Mouse (Mus musculus): ENCODE data around the gene Rfc5. TPM values are rescaled to one million over a fixed set of nuclear protein-coding genes. Genes with fewer than 3 reads are reported as not detected.

Rfc5 gene
- polyA plus RNA-seq, 1 experiment from 2014 or later = 79.5 TPM

GRCm38 (mm10) chr5:117358248-117358630, 30.6 kb downstream of the Rfc5 start:
- 13% methylated on average over 6 of the region's 6 CpGs for WGBS
- Histone ChIP-seq H3K4me2 (replicated peaks) (peak overlapping the region; percentile 92), H3K27me3 (no peaks in the 10 kb centered on the region), H3K9me3 (no peaks in the 10 kb centered on the region), H3K27ac (replicated peaks) (peak overlapping the region; percentile 94), H3K36me3 (0 out of 2 replicates have a peak, but pooled peaks cover under 1% of the 10 kb centered on the region), H3K4me3 (peak overlapping the region; percentile 93), H3K9ac (replicated peaks) (peak overlapping the region; percentile 95), H3K4me1 (peaks cover 42% of the 10 kb centered on the region)
- ATAC-seq (ENCODE audit: low FRiP score, low read depth) = no peak

DNA sequence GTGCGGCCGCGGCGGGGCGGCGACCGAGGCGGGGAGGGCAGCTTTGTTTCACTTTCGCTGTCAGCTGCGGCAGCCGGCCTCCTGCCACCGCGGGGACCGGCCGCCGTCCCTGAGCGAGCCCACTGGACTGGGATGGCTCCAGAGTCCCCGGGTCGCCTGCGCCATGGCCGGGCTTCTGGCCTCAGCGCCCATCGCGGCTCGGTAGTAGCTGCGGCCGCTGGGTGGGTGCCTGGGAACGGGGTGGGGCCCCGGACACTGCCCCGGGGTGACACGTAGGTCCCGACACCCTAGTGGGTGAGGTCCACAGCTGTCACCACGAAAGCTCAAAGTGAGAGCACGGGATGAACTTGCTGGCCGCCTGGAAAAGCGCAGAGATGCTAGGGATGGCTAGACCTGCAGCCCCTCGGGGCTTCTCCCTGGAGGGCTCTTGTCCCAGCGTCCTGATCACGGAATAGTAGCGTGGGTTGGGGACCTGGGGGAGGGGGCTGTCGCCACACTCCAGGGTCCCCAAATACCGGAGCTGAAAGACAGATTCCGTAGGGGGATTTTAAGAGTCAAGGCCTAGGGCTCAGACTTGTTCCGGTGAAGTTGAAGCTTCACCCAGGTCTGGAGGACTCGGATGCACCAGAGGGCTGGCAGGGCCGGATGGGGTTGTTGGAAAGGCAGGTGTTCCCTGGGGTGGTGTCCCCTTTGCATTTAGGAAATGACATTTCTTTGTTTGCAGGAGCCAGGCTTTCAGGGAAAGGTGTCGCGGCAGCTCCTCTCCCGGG, 31.2 kb downstream of the Rfc5 start:
- H3K4me1 ChIP-seq = peaks cover 41% of the 10 kb centered on the region
- WGBS = under 1% methylated on average over 33 of the region's 49 CpGs
- H3K4me3 ChIP-seq = peak overlapping the region; percentile 93
- H3K9ac ChIP-seq (replicated peaks) = peak overlapping the region; percentile 95
- no peaks in the 10 kb centered on the region for H3K27me3 ChIP-seq
- no peaks in the 10 kb centered on the region for H3K9me3 ChIP-seq
- peak overlapping the region; percentile 92 for H3K4me2 ChIP-seq (replicated peaks)
- peak overlapping the region; percentile 94 for H3K27ac ChIP-seq (replicated peaks)
- H3K36me3 ChIP-seq = no peaks in the 10 kb centered on the region
- peak; percentile 61 for ATAC-seq (ENCODE audit: low FRiP score, low read depth)

GRCm38 (mm10) chr5:117357129-117357477, 31.7 kb downstream of the Rfc5 start, which contains the start of gene Wsb2:
Wsb2 (plus strand) TSS chr5:117357304.
- H3K4me1 ChIP-seq = peaks cover 41% of the 10 kb centered on the region
- no CpG with 5 or more reads among the region's 54 CpGs for WGBS

DNA sequence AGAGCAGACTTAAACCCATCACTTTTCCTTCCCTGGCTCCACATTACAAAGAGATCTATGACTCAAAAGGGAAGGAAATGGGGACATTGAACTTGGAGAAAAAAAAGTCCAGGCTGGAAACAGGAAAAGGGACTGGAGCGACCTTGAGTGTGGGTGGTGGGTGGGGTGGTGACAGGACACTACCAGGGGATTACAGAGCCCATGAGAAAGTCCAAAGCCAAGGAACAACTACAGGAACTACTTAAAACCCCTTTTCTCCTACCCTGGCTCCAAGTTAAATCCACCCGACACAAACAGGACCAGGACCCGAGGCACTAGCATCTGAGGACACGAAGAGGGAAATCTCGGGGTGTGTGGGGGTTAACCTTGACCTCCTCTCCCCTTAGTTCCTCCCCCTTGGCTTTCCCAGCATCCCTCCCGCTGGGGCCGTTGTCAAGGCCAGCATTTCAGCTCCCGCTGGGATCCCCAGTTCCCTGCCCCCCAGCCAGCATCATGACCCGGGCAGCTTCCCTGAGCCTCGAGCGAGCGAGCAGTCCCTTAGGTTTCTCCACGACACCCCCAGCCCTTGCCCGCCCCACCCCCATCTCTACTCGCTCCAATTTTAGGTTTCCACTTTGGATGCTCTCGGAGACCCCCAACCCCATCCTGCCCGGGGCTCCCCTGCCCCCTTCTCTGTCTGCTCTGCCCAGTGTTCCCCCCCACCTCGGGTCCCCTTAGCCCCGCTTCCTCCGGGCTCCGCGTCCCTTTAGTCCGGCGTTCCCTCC, 32.3 kb downstream of the Rfc5 start:
- H3K27ac ChIP-seq (replicated peaks) = peak overlapping the region; percentile 94
- peak overlapping the region; percentile 95 for H3K9ac ChIP-seq (replicated peaks)
- no peaks in the 10 kb centered on the region for H3K36me3 ChIP-seq
- no peaks in the 10 kb centered on the region for H3K9me3 ChIP-seq
- no peaks in the 10 kb centered on the region for H3K27me3 ChIP-seq
- WGBS = 1% methylated on average over 23 of the region's 24 CpGs
- H3K4me3 ChIP-seq = peak overlapping the region; percentile 93
- ATAC-seq (ENCODE audit: low FRiP score, low read depth) = peak; percentile 69
- H3K4me2 ChIP-seq (replicated peaks) = peak overlapping the region; percentile 92
- peaks cover 41% of the 10 kb centered on the region for H3K4me1 ChIP-seq

More at GRCm38 (mm10) chr5:117357129-117357477, 31.7 kb downstream of the Rfc5 start, which contains the start of gene Wsb2:
- peak within 1 kb of the TSS; percentile 93 for H3K4me3 ChIP-seq
- H3K27me3 ChIP-seq = no peaks in the 10 kb centered on the region
- no peaks in the 10 kb centered on the region for H3K9me3 ChIP-seq
- peak within 1 kb of the TSS; percentile 95 for H3K9ac ChIP-seq (replicated peaks)
- no peaks in the 10 kb centered on the region for H3K36me3 ChIP-seq
- ATAC-seq (ENCODE audit: low FRiP score, low read depth) = peak; percentile 76
- H3K27ac ChIP-seq (replicated peaks) = peak within 1 kb of the TSS; percentile 94
- H3K4me2 ChIP-seq (replicated peaks) = peak within 1 kb of the TSS; percentile 92

GRCm38 (mm10) chr5:117355648-117356303, 33.1 kb downstream of the Rfc5 start:
- no peak for ATAC-seq (ENCODE audit: low FRiP score, low read depth)
- Histone ChIP-seq H3K27ac (replicated peaks) (peak overlapping the region; percentile 94; the same call in 1 of the 2 replicates), H3K4me1 (peaks cover 35% of the 10 kb centered on the region), H3K36me3 (no peaks in the 10 kb centered on the region), H3K4me2 (replicated peaks) (peak overlapping the region; percentile 92), H3K4me3 (0 out of 2 replicates have a peak overlapping the region, but pooled peaks have one; percentile 93), H3K27me3 (no peaks in the 10 kb centered on the region), H3K9ac (replicated peaks) (peak overlapping the region; percentile 95; the same call in 1 of the 2 replicates), H3K9me3 (no peaks in the 10 kb centered on the region)
- WGBS = 60% methylated on average over 14 of the region's 14 CpGs

DNA sequence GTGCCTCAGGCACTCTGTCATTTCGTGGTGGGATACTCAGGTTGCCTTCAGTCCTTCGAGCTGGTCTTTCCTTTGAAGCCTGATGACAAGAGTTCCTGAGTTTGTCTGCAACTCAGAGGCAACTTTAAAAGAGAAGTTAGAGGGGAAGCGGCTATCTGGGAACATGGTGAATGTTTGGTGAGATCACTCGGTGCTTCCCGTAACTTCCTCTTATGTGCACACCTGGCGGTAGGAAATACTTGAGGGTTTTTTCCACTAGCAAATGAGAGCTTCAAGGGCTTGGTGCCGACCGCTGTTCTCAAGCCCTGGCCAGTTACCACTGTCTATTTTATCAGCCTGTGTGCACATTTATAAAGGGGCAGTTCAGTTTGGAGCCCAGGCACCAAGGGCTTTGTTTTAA, 34.7 kb downstream of the Rfc5 start:
- no peak for ATAC-seq (ENCODE audit: low FRiP score, low read depth)
- Histone ChIP-seq H3K4me3 (no peak overlapping the region), H3K27me3 (no peaks in the 10 kb centered on the region), H3K9me3 (no peaks in the 10 kb centered on the region; the same call in 1 of the 2 replicates), H3K4me1 (peaks cover 19% of the 10 kb centered on the region), H3K9ac (replicated peaks) (no peak overlapping the region), H3K36me3 (no peaks in the 10 kb centered on the region), H3K27ac (replicated peaks) (no peak overlapping the region), H3K4me2 (replicated peaks) (no peak overlapping the region)
- WGBS = 81% methylated on average over 8 of the region's 8 CpGs

GRCm38 (mm10) chr5:117348279-117348678, 40.6 kb downstream of the Rfc5 start:
- 26% methylated on average over 19 of the region's 19 CpGs for WGBS
- H3K9me3 ChIP-seq = no peaks in the 10 kb centered on the region; the same call in 1 of the 2 replicates
- no peaks in the 10 kb centered on the region for H3K4me1 ChIP-seq
- no peak overlapping the region for H3K27ac ChIP-seq (replicated peaks)
- no peak overlapping the region for H3K9ac ChIP-seq (replicated peaks)
- no peaks in the 10 kb centered on the region for H3K27me3 ChIP-seq
- no peaks in the 10 kb centered on the region for H3K36me3 ChIP-seq
- ATAC-seq (ENCODE audit: low FRiP score, low read depth) = peak; percentile 71
- H3K4me3 ChIP-seq = no peak overlapping the region
- H3K4me2 ChIP-seq (replicated peaks) = peak overlapping the region; percentile 16

DNA sequence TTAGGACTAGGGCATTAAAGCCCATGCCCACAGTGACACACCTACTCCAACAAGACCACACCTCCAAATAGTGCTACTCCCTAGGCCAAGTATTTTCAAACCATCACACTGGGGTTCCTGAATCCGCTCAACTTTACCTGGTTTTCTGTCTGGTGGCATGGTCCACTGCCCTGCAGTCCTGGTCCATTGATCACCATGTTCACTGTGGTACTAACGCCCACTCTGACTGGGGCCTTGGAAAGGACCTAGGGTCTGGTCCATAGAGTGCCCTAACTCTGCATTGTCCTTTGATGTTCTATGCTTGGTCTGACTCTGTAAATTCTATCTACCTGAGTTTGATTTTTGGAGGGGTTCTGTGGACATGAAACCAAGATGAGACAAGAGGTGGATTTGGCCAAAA, 41.0 kb downstream of the Rfc5 start:
- WGBS = 91% methylated on average over 2 of the region's 2 CpGs
- Histone ChIP-seq H3K4me2 (replicated peaks) (peak overlapping the region; percentile 16), H3K27ac (replicated peaks) (no peak overlapping the region), H3K27me3 (no peaks in the 10 kb centered on the region), H3K4me1 (no peaks in the 10 kb centered on the region), H3K4me3 (no peak overlapping the region), H3K36me3 (no peaks in the 10 kb centered on the region), H3K9ac (replicated peaks) (no peak overlapping the region), H3K9me3 (no peaks in the 10 kb centered on the region; the same call in 1 of the 2 replicates)
- no peak; the same call in 1 of the 2 replicates for ATAC-seq (ENCODE audit: low FRiP score, low read depth)

GRCm38 (mm10) chr5:117347011-117347410, 41.8 kb downstream of the Rfc5 start:
- Histone ChIP-seq H3K4me3 (no peak overlapping the region), H3K27me3 (no peaks in the 10 kb centered on the region), H3K36me3 (no peaks in the 10 kb centered on the region), H3K4me1 (no peaks in the 10 kb centered on the region), H3K9ac (replicated peaks) (no peak overlapping the region), H3K9me3 (no peaks in the 10 kb centered on the region; the same call in 1 of the 2 replicates), H3K27ac (replicated peaks) (no peak overlapping the region), H3K4me2 (replicated peaks) (no peak overlapping the region)
- 86% methylated on average over 5 of the region's 5 CpGs for WGBS
- no peak for ATAC-seq (ENCODE audit: low FRiP score, low read depth)

- no peaks in the 10 kb centered on the region; the same call in 1 of the 2 replicates for H3K9me3 ChIP-seq
- WGBS = 62% methylated on average over 3 of the region's 3 CpGs
- no peak for ATAC-seq (ENCODE audit: low FRiP score, low read depth)
These were observed 42.6 kb downstream of the Rfc5 start for GRCm38 (mm10) chr5:117346281-117346680.

DNA sequence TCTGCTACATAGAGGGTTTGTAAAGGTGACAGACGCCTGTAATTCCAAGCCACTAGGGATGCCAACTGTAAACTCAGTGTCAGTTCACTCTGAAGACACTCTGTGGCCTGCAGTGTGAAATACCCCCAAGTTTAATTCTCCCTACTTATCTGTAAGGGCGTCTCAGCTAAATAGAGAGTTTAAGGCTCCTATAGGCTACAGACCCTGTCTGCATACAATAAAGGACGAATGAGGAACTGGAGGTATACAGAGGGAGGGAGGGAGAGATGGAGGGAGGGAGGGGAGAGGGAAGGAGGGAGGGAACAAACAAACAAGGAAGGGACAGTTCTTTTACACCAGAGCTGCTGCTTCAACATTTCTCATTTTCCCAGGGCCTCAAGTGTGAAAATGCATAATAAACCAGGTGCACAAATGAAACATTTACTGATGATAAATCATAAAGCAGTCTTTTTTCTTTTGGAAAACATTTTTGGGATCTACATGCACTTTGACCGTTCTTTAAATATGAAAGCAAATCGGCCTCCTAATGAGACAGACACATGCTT, 43.3 kb downstream of the Rfc5 start:
- Histone ChIP-seq H3K36me3 (no peaks in the 10 kb centered on the region), H3K27me3 (no peaks in the 10 kb centered on the region), H3K4me3 (no peak overlapping the region), H3K9me3 (no peaks in the 10 kb centered on the region; the same call in 1 of the 2 replicates), H3K9ac (replicated peaks) (no peak overlapping the region), H3K27ac (replicated peaks) (no peak overlapping the region), H3K4me2 (replicated peaks) (no peak overlapping the region), H3K4me1 (no peaks in the 10 kb centered on the region)
- WGBS = 82% methylated on average over 5 of the region's 5 CpGs
- ATAC-seq (ENCODE audit: low FRiP score, low read depth) = no peak

More at GRCm38 (mm10) chr5:117346281-117346680, 42.6 kb downstream of the Rfc5 start:
- Histone ChIP-seq H3K4me2 (replicated peaks) (no peak overlapping the region), H3K9ac (replicated peaks) (no peak overlapping the region), H3K27ac (replicated peaks) (no peak overlapping the region), H3K27me3 (no peaks in the 10 kb centered on the region), H3K4me3 (no peak overlapping the region), H3K4me1 (no peaks in the 10 kb centered on the region), H3K36me3 (no peaks in the 10 kb centered on the region)
